Mouse (Mus musculus): ENCODE data around the gene Gm10282. TPM values are rescaled to one million over a fixed set of nuclear protein-coding genes. Genes with fewer than 3 reads are reported as not detected.

Gene Gm10282
- total and polyA plus RNA-seq, 2 experiments = 0.37 to 1.0 TPM

DNA sequence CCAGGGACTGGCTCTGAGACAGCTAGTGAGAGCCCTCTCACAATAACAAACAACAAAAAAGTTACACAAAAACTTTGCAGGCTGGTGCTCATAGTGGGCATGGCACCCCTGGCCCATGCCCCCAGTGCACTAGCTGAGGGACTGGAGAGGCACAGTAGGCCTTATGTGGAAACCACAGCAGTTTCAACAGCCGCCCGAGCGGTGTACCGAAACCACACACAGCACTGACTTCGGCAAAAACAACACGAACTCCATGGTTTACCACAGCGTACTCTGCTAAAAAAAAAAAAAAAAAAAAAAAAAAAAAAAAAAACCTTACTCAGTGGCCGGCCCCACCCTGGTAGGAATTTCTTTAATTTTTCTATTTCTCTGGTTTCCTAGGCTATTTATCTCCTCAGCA, 45.7 kb upstream of the Gm10282 start:
- WGBS = 85% methylated on average over 8 of the region's 8 CpGs
- no peaks in the 10 kb centered on the region for H3K79me2 ChIP-seq (ENCODE audit: control insufficient read depth, insufficient read depth, low read length)
- H3K9ac ChIP-seq (ENCODE audit: low read depth, low read length) = no peak overlapping the region
- H3K4me1 ChIP-seq (ENCODE audit: control insufficient read depth, insufficient read depth, low read length) = peaks cover 18% of the 10 kb centered on the region
- H3K4me3 ChIP-seq (ENCODE audit: insufficient read depth, low read depth, low read length) = no peak overlapping the region
- no peaks in the 10 kb centered on the region for H3K36me3 ChIP-seq (ENCODE audit: control insufficient read depth, insufficient read depth, low read length)
- DNase-seq (ENCODE audit: extremely low read depth, low read depth, low spot score) = no peak
- no peak for TF ChIP-seq POLR2A (IDR thresholded peaks at IDR 0.05; ENCODE audit: extremely low read depth, insufficient read depth, low read length)
- no peak for TF ChIP-seq CTCF (IDR thresholded peaks at IDR 0.05; ENCODE audit: low read depth, low read length)
- no peak overlapping the region for H3K27ac ChIP-seq (replicated peaks; ENCODE audit: insufficient read depth, low read depth, low read length)
- no peaks in the 10 kb centered on the region for H3K27me3 ChIP-seq (ENCODE audit: control insufficient read depth, insufficient read depth, low read length)

DNA sequence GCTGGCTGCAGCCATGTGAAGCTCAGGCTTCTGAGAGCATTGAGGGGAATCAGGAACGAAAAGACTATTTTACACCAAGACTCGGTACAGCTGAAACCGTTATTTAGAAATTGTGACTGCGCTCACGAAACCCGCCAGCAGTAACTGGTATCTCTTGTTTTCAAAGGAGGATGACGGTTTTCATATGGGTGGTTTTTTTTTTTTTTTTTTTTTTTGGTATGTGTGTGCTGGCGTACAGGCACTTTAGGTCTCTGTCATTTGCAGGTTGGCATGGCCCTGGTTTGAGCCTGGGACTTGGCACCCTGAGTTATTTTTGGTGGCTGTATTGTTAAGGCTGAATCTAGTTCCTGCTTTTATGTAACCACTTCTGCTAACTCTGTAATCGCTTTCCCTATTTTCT, 44.8 kb upstream of the Gm10282 start:
- WGBS = 88% methylated on average over 9 of the region's 9 CpGs

DNA sequence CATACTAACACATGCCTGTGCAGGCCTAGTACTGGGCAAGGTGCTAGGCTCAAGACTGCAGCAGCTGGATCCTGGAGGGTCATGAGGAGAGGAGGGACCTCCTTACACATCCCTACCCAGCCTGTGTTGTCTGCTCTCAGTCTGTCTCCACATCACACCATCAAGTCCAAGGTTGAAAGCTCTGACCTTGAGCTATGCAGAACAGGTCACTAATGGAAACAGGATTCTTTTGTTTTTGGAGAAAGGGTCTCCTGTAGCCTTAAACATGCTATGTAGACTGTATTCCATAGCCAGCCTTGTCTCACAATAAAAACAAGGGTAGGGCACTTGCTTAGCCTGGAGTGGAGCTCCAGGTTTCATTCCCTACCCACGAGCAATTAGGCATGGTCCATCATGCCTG, 43.9 kb upstream of the Gm10282 start:
- Histone ChIP-seq H3K27ac (replicated peaks; ENCODE audit: insufficient read depth, low read depth, low read length) (no peak overlapping the region), H3K4me1 (ENCODE audit: control insufficient read depth, insufficient read depth, low read length) (peaks cover 7% of the 10 kb centered on the region), H3K9ac (ENCODE audit: low read depth, low read length) (no peak overlapping the region), H3K4me3 (ENCODE audit: insufficient read depth, low read depth, low read length) (no peak overlapping the region), H3K36me3 (ENCODE audit: control insufficient read depth, insufficient read depth, low read length) (no peaks in the 10 kb centered on the region), H3K79me2 (ENCODE audit: control insufficient read depth, insufficient read depth, low read length) (no peaks in the 10 kb centered on the region), H3K27me3 (ENCODE audit: control insufficient read depth, insufficient read depth, low read length) (no peaks in the 10 kb centered on the region)
- no peak for TF ChIP-seq CTCF (IDR thresholded peaks at IDR 0.05; ENCODE audit: low read depth, low read length)
- no peak for TF ChIP-seq POLR2A (IDR thresholded peaks at IDR 0.05; ENCODE audit: extremely low read depth, insufficient read depth, low read length)
- 97% methylated on average over 1 of the region's 1 CpGs for WGBS
- no peak for DNase-seq (ENCODE audit: extremely low read depth, low read depth, low spot score)

More for the DNA sequence above, 44.8 kb upstream of the Gm10282 start:
- no peak for DNase-seq (ENCODE audit: extremely low read depth, low read depth, low spot score)
- H3K79me2 ChIP-seq (ENCODE audit: control insufficient read depth, insufficient read depth, low read length) = no peaks in the 10 kb centered on the region
- H3K27ac ChIP-seq (replicated peaks; ENCODE audit: insufficient read depth, low read depth, low read length) = no peak overlapping the region
- H3K4me3 ChIP-seq (ENCODE audit: insufficient read depth, low read depth, low read length) = no peak overlapping the region
- H3K4me1 ChIP-seq (ENCODE audit: control insufficient read depth, insufficient read depth, low read length) = peaks cover 10% of the 10 kb centered on the region
- no peaks in the 10 kb centered on the region for H3K36me3 ChIP-seq (ENCODE audit: control insufficient read depth, insufficient read depth, low read length)
- no peak overlapping the region for H3K9ac ChIP-seq (ENCODE audit: low read depth, low read length)
- TF ChIP-seq CTCF (IDR thresholded peaks at IDR 0.05; ENCODE audit: low read depth, low read length) (no peak), POLR2A (IDR thresholded peaks at IDR 0.05; ENCODE audit: extremely low read depth, insufficient read depth, low read length) (no peak)
- H3K27me3 ChIP-seq (ENCODE audit: control insufficient read depth, insufficient read depth, low read length) = no peaks in the 10 kb centered on the region

GRCm38 (mm10) chr8:72348114-72348513, 43.1 kb upstream of the Gm10282 start:
- Histone ChIP-seq H3K27ac (replicated peaks; ENCODE audit: insufficient read depth, low read depth, low read length) (no peak overlapping the region), H3K4me3 (ENCODE audit: insufficient read depth, low read depth, low read length) (no peak overlapping the region), H3K27me3 (ENCODE audit: control insufficient read depth, insufficient read depth, low read length) (no peaks in the 10 kb centered on the region), H3K9ac (ENCODE audit: low read depth, low read length) (no peak overlapping the region), H3K79me2 (ENCODE audit: control insufficient read depth, insufficient read depth, low read length) (no peaks in the 10 kb centered on the region), H3K36me3 (ENCODE audit: control insufficient read depth, insufficient read depth, low read length) (no peaks in the 10 kb centered on the region), H3K4me1 (ENCODE audit: control insufficient read depth, insufficient read depth, low read length) (no peaks in the 10 kb centered on the region)
- no peak for DNase-seq (ENCODE audit: extremely low read depth, low read depth, low spot score)
- 97% methylated on average over 2 of the region's 2 CpGs for WGBS
- no peak for TF ChIP-seq CTCF (IDR thresholded peaks at IDR 0.05; ENCODE audit: low read depth, low read length)
- no peak for TF ChIP-seq POLR2A (IDR thresholded peaks at IDR 0.05; ENCODE audit: extremely low read depth, insufficient read depth, low read length)

- Histone ChIP-seq H3K79me2 (ENCODE audit: control insufficient read depth, insufficient read depth, low read length) (no peaks in the 10 kb centered on the region), H3K36me3 (ENCODE audit: control insufficient read depth, insufficient read depth, low read length) (no peaks in the 10 kb centered on the region), H3K27ac (replicated peaks; ENCODE audit: insufficient read depth, low read depth, low read length) (no peak overlapping the region), H3K4me1 (ENCODE audit: control insufficient read depth, insufficient read depth, low read length) (no peaks in the 10 kb centered on the region), H3K27me3 (ENCODE audit: control insufficient read depth, insufficient read depth, low read length) (no peaks in the 10 kb centered on the region), H3K4me3 (ENCODE audit: insufficient read depth, low read depth, low read length) (no peak overlapping the region), H3K9ac (ENCODE audit: low read depth, low read length) (no peak overlapping the region)
- DNase-seq (ENCODE audit: extremely low read depth, low read depth, low spot score) = no peak
- WGBS = 83% methylated on average over 1 of the region's 1 CpGs
- TF ChIP-seq CTCF (IDR thresholded peaks at IDR 0.05; ENCODE audit: low read depth, low read length) = no peak
These were observed 42.5 kb upstream of the Gm10282 start for GRCm38 (mm10) chr8:72347553-72347952.

DNA sequence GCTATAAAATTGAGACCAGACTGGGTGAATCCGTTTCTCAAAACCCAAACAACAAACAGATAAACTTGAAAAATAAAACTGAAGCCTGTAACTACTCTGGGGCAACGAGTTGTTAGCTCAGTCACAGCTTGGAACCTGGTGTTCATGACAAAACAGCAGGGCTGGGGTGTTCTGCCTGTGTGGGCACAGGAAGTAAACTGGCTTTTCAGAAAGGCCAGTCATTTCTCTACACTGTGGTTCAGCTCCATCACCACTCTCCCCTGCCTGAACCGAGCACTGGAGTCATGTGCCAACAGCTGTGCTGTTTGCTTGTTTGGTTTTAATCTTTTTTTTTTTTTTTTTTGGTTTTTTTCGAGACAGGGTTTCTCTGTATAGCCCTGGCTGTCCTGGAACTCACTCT, 38.7 kb upstream of the Gm10282 start:
- H3K79me2 ChIP-seq (ENCODE audit: control insufficient read depth, insufficient read depth, low read length) = no peaks in the 10 kb centered on the region
- 81% methylated on average over 3 of the region's 4 CpGs for WGBS
- no peak overlapping the region for H3K9ac ChIP-seq (ENCODE audit: low read depth, low read length)
- H3K36me3 ChIP-seq (ENCODE audit: control insufficient read depth, insufficient read depth, low read length) = peaks cover 8% of the 10 kb centered on the region
- H3K27ac ChIP-seq (replicated peaks; ENCODE audit: insufficient read depth, low read depth, low read length) = no peak overlapping the region
- H3K27me3 ChIP-seq (ENCODE audit: control insufficient read depth, insufficient read depth, low read length) = no peaks in the 10 kb centered on the region
- no peaks in the 10 kb centered on the region for H3K4me1 ChIP-seq (ENCODE audit: control insufficient read depth, insufficient read depth, low read length)
- no peak overlapping the region for H3K4me3 ChIP-seq (ENCODE audit: insufficient read depth, low read depth, low read length)
- DNase-seq (ENCODE audit: extremely low read depth, low read depth, low spot score) = no peak
- TF ChIP-seq CTCF (IDR thresholded peaks at IDR 0.05; ENCODE audit: low read depth, low read length) (no peak), POLR2A (IDR thresholded peaks at IDR 0.05; ENCODE audit: extremely low read depth, insufficient read depth, low read length) (no peak)

Data from liver, adult 2 months (tissue).